Mouse (Mus musculus) heart, postnatal 14 days (tissue): ENCODE results near the gene Notch2. TPM values are rescaled to one million over a fixed set of nuclear protein-coding genes. Genes with fewer than 3 reads are reported as not detected.

ENCODE experiments used
- DNase-seq, 2 experiments: peaks; one replicate each; pipeline ENCODE4 v3.0.0; 2021 to 2022
- intact Hi-C: fragments of 180-260 bp; cut with DNase I; formaldehyde crosslinking; loops from one replicate; pipeline ENCODE4 v1.15.1; 2025
- total RNA-seq, 2 experiments: library from RNA; stranded (reverse); gene quantifications; 2 replicates each; pipeline ENCODE4 v1.2.3; 2021

Notch2 gene
- total RNA-seq, 2 experiments from 2014 or later: 23.4 to 23.6 TPM

DNA sequence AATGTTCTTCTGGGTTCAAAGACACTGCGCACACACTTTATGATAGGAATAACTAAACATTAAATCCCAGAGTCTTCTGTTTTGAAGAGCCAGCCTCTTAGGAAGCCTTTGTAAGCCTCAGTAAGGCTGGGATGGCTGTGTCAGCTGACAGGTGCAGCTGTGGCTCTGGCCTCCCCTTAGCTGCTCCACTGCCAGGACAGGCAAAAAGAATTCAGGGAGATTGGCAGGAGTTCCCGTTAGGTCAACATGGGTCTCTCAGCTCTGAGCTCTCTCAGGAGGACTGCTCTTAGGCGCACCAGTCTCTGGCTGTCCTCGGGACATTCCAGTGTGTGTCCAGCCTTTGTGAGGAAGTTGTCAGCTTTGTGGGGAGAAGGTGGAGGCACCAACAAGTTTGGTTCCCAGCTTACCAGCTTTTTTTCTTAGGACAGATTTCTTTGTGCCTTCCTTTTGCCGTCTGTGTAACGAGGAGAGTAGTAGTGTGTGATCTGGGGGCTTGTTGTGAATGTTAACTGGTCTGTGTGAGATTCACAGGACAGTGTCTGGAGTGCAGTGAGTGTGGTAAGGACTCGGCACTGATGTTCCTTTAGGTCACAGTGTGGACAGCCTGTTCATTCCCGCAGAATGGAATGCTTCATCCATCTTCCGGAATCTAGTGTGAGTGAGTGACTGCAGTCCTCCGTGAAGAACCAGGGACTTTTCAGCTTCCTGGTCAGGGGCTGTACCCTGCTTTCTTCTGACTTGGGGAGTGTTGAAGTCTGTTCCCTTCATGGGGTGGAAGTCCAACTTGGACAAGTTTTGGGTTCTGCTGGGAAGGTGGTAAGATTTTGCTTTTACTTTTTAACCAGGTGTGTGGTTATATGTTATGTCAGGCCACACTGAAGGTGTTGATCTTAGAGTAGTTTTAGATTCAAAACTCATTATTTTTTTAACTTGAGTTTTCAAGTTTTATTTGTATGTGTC, 12.9 kb downstream of the Notch2 start:
- intact Hi-C loops: no loop called here
- peak; percentile 30 to 69 for DNase-seq

DNA sequence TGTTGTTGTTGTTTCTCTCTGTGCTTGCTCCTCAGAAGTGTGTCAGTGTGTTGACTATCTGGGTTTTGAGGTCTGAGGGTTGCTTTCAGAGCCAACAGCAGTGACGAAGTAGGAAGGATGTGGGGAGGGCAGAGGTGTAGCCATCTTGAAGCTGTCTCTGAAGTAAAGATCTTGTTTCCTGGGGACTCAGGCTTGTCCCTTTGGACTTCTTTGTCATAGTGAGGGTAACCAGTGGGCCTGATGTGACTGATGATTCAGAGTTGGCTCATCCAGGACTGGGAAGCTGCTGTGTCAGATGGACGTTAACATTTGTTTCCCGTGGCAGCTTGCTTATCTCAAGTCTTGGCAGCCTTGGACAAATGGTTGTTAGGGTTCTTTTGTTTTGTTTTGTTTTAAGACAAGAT, 14.0 kb downstream of the Notch2 start:
- intact Hi-C loops: no loop called here
- DNase-seq: peak; percentile 41 to 62

- intact Hi-C loops: no loop called here
- DNase-seq: no peak
Observed at GRCm38 (mm10) chr3:98028072-98028471, 14.7 kb downstream of the Notch2 start.

DNA sequence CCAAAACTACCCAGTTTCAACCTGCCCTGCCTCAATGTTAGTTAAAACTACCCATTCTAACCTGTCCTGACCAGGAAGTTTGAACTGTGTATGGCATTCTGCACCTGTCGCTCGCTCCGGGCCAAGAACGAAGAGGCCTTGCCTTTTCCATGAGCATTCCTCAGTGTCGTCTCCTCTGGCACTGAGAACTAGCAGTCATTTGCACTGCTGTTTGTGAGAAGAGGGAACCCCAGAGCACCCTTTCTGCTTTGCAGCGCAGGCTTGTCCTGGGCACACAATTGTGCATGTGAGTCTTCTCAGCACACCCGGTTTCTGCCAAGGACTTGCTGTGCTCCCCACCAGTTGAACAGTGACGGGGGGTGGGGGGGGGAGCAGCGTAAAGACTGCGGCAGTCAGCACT, 15.6 kb downstream of the Notch2 start:
- no peak for DNase-seq
- intact Hi-C loops: no loop called here

DNA sequence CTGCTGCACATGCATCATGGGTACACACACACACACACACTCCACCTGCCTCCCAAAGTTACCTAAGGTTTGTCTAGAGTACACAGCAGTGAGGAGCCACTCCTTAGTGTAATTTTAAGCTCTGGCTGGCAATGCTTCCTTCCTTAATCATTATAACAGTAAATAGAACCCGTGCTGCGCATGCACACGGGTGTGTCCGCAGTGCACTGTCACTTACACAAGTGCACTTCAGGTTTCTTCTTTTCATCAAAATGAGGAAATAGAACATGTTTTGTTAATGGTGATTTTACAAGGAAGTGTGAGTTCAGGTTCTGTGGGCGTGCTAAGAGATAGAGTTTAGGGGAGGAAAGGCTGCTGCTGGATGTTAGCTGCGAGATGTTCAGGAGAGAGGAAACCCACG, 17.8 kb downstream of the Notch2 start:
- DNase-seq: no peak
- intact Hi-C loops: no loop called here

GRCm38 (mm10) chr3:98032191-98032590, 18.9 kb downstream of the Notch2 start:
- no peak for DNase-seq
- intact Hi-C loops: no loop called here

DNA sequence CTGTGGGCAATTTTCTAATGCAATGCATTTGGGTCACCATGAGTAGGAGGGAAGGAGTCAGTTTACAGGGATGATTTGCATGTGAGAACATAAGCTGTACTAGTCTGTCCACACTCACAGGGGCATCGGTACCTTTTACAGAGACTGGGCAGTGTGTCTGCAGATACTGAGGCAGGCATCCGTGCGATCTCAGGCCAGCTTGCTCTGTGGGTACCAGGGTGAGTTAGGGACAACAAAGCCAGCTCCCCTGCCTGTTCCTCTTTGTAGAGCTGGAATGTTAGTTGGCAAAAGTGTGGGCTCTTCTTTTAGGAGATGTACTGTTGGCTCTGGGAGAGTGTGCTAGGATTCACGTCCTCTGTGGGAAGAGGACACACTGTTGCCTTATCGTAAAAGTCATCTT, 19.6 kb downstream of the Notch2 start:
- DNase-seq: no peak
- intact Hi-C loops: no loop called here

GRCm38 (mm10) chr3:98034622-98035593, 21.6 kb downstream of the Notch2 start:
- DNase-seq: no peak
- intact Hi-C loops: no loop called here

DNA sequence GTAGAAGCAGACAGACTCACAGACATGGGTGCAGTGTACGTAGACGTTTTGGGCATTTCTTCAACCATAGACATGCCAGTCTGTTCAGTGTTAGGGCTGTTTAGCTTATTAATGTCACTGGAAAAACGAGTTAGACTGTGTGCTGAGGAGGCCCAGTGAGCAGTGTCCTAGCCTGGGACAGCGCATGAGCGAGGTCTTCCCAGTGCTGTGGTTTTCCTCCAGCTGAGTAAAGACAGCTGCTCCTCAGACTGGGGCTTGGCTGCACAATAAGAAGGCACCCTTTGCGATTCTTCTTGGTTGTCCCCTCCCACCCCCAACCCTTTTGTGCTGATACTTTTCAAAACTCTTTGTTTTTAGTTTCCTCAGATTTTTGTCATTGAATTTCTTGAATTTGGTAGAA, 22.8 kb downstream of the Notch2 start:
- DNase-seq: peak in 1 of 2 experiments; percentile 31
- intact Hi-C loops: no loop called here

GRCm38 (mm10) chr3:98037151-98037550, 23.8 kb downstream of the Notch2 start:
- intact Hi-C loops: no loop called here
- DNase-seq: no peak

- DNase-seq: peak in 1 of 2 experiments; percentile 43
- intact Hi-C loops: no loop called here
Observed at GRCm38 (mm10) chr3:98038658-98039057, 25.3 kb downstream of the Notch2 start.

DNA sequence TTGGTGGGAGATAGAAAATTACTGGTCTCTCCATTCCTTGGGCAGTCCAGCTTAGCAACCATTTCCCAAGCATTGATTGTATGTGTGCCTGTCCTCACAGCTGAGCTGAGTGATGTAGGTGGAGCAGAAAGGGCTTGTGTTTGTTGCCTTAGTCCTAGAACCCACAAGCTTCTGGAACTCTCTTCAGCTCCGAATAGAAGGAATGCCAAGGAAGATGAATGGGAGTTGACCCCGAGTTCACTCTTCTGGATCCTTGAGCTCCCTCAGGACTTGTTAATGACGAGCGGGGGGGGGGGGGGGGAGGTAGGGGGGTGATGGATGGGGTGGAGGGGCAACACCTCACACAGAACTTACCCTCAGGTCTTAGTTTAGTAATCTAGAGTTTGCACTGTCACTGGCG, 25.9 kb downstream of the Notch2 start:
- DNase-seq: no peak
- intact Hi-C loops: no loop called here

DNA sequence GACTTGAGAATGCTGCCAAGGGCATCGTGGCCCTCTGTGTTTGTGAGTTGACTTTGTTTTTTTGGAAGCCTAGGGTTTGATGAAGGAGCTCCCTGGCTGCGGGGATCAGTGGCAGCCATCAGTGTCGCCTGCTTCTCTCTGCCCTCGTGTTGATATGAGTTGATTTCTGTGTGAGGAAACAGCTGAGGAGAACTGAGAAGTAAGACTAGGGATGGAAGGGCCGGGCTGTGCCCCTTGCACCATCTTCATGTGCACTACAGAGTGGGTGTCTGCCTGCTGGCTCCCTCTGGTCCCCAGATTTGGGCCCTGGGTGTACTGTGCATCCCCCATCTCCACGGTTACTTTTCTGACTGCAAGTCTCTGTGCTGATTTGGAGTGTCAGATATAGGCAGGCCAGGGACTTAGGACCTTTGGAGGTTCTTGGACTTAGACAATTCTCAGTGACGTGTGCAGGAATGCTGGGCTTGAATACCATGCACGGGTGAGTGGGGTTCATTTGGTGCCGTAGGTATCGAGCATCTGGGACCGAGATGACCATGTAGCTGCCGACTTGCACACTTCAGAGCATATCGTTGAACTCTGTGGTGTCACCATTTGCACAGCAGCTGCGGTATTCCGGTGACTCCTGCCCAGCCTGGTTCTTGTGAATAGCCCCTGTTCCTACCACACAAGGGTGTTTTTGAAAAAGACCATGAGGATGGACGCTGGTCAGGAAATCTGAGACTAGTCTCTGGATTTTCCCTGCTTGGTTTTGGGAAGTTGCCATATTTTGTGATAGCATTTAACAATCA, 26.5 kb downstream of the Notch2 start:
- DNase-seq: no peak
- intact Hi-C loops: loop anchor here (2.0 kb wide), 1 partner anchor 111 kb away; no protein-coding TSS in a partner anchor

GRCm38 (mm10) chr3:98040836-98041235, 27.5 kb downstream of the Notch2 start:
- peak in 1 of 2 experiments; percentile 19 for DNase-seq

GRCm38 (mm10) chr3:98042301-98042700, 29.0 kb downstream of the Notch2 start:
- no peak for DNase-seq
- intact Hi-C loops: no loop called here

More at GRCm38 (mm10) chr3:98040836-98041235, 27.5 kb downstream of the Notch2 start:
- intact Hi-C loops: loop anchor here (2.0 kb wide), 1 partner anchor 112 kb away; no protein-coding TSS in a partner anchor

DNA sequence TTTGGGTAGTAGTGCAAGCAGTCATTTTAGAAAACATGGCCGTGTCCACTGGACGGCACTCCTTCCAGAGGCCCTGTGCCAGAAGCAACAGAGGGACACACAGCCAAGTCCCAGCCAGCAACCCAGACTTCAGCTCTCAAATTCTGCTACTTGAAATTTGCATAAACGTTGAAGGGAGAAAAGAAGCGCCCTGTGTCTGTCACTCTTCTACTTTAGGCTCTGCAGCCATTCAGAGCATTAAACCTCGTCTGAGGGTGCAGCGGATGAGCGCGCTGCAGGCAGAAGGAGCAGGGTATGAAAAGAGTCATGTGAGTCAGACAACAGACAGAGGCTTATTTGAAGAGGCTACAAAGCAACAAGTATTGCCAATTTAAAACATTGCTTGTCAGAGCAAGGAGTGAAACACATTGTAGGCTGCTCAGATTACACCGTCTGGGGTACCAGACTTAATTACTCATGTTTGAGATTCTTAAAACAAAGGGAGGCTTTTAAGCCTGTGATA, 29.7 kb downstream of the Notch2 start:
- peak; percentile 67 to 73 for DNase-seq
- intact Hi-C loops: no loop called here

DNA sequence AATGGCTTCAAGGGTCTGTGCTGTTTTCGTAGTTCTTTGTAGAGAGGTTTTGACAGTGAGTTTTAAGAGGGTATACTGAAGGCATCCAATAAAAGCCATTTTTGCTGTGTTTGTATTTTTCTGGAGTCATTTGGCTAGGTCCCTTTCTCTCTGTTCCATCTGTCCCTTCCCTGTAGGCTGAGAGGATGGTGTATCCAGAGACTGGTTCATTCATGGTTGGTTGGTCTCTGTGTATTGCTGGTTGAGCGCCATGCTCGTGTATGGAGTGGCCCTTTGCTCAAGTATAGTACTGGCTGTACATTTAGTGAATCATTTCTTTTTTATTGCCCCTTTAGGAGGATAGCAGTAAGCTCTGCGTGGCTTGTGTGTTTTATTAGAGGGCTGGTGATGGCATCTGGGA, 30.3 kb downstream of the Notch2 start:
- DNase-seq: no peak
- intact Hi-C loops: no loop called here

- no peak for DNase-seq
- intact Hi-C loops: no loop called here
Observed at GRCm38 (mm10) chr3:98044768-98045368, 31.5 kb downstream of the Notch2 start.

DNA sequence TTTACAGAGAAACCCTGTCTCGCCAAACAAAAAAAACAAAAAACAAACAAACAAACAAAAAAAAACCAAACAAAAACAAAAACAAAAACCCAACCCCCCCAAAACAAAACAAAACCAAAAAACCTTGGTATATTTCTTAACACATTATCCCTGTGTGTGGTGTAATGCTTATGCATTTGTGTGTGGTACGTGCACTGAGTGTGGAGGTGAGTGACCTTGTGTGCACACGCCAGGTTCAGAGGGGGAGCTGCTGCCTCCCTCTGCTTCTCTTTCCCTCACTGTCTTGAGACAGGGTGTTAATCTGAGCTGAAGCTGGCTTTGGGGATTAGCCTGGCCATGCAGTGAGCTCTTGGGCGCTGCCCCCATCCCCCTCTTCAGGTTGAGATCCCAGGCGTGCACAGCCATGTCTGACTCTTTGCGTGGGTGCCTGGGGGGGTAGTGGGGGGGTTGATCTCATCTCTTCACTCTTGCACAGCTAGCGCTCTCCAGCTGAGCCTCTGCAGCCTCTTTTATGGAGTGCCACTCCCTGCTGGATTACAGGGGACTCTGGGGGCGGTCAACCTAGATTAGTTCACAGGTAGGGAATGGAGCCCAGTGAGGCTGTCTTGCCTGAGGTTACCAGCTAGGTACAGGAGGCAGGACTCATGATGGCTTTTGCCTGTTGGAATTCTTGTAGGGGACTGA, 32.3 kb downstream of the Notch2 start:
- intact Hi-C loops: no loop called here
- DNase-seq: no peak
